9 mouse cellular contexts compared by ENCODE assay signal in genomic region chr15:24596242-24596641, GRCm38 (mm10).
DNase-seq lines count a peak whose midpoint lies in the region; ATAC-seq and TF ChIP-seq lines count a peak whose summit lies in the region.
"Had no signal": no experiment of that assay in that cellular context is flagged by ENCODE, and none has a peak within 500 bp of the region (broad histone marks: within the 10 kb centered on the region; RNA-seq: fewer than 3 reads in every experiment).

No protein-coding gene starts in this region.

- TF ChIP-seq CTCF in kidney, adult 2 months (conservative IDR thresholded peaks at IDR 0.05; ENCODE audit: insufficient read depth, insufficient read length, low read depth, low read length) = peak; percentile 65
- 0 out of 2 replicates have a peak, but pooled peaks have one; percentile 22 for TF ChIP-seq CTCF in liver, embryonic 14.5 days (IDR thresholded peaks at IDR 0.05; ENCODE audit: low read depth)

- no peak for TF ChIP-seq EP300 in liver, embryonic 14.5 days (IDR thresholded peaks at IDR 0.05; ENCODE audit: low read depth)

- H3K4me1 ChIP-seq in kidney, adult 2 months (ENCODE audit: control insufficient read depth, insufficient read depth, low read length) = no peaks in the 10 kb centered on the region
- H3K4me1 ChIP-seq in embryonic facial prominence, embryonic 11.5 days (ENCODE audit: control insufficient read depth, insufficient read depth, low read length) = no peaks in the 10 kb centered on the region
- no peaks in the 10 kb centered on the region for H3K4me1 ChIP-seq in liver, embryonic 14.5 days (replicated peaks; ENCODE audit: control insufficient read depth in 2 of 2, insufficient read depth in 2 of 2, low read length in 1 of 2)
- H3K4me1 ChIP-seq in heart, embryonic 12.5 days (replicated peaks) = no peaks in the 10 kb centered on the region
- H3K4me1 ChIP-seq: embryonic facial prominence, embryonic 13.5 days had no signal

- ATAC-seq in embryonic facial prominence, embryonic 11.5 days (replicated peaks; ENCODE audit: insufficient number of reproducible peaks, low FRiP score, low TSS enrichment, low read depth) = no peak
- ATAC-seq in liver, embryonic 14.5 days (ENCODE audit: insufficient read depth) = no peak
- ATAC-seq in heart, embryonic 12.5 days (ENCODE audit: insufficient number of reproducible peaks, low FRiP score) = no peak

- no peaks in the 10 kb centered on the region for H3K36me3 ChIP-seq in kidney, adult 2 months (ENCODE audit: control insufficient read depth, insufficient read depth, low read length)
- H3K36me3 ChIP-seq in embryonic facial prominence, embryonic 11.5 days (replicated peaks; ENCODE audit: control insufficient read depth, insufficient read depth, low read depth, low read length) = no peaks in the 10 kb centered on the region
- H3K36me3 ChIP-seq in liver, embryonic 14.5 days (replicated peaks; ENCODE audit: control insufficient read depth, insufficient read depth, low read depth) = no peaks in the 10 kb centered on the region
- no peaks in the 10 kb centered on the region for H3K36me3 ChIP-seq in heart, embryonic 12.5 days
- H3K36me3 ChIP-seq: embryonic facial prominence, embryonic 13.5 days had no signal

- TF ChIP-seq POLR2A in kidney, adult 2 months (IDR thresholded peaks at IDR 0.05; ENCODE audit: low read depth, low read length) = no peak

- no peaks in the 10 kb centered on the region for H3K27me3 ChIP-seq in kidney, adult 2 months (replicated peaks; ENCODE audit: control insufficient read depth, insufficient read depth, low read length)
- no peaks in the 10 kb centered on the region for H3K27me3 ChIP-seq in embryonic facial prominence, embryonic 11.5 days (ENCODE audit: control insufficient read depth, insufficient read depth, low read length)
- H3K27me3 ChIP-seq in liver, embryonic 14.5 days (ENCODE audit: control insufficient read depth, insufficient read depth, low read length) = no peaks in the 10 kb centered on the region
- no peaks in the 10 kb centered on the region for H3K27me3 ChIP-seq in heart, embryonic 12.5 days (replicated peaks)
- H3K27me3 ChIP-seq: embryonic facial prominence, embryonic 13.5 days had no signal

- DNase-seq in kidney, adult 2 months = peak; percentile 34
- DNase-seq in kidney, adult 11 months = no peak
- peak; percentile 16 for DNase-seq in WW6 (ENCODE audit: low read depth, low spot score)
- peak; percentile 61 for DNase-seq in embryonic facial prominence, embryonic 11.5 days (ENCODE audit: low spot score)
- DNase-seq in induced T-regulatory cell, adult 2 months (ENCODE audit: low read depth) = peak; percentile 1
- no peak for DNase-seq in liver, embryonic 14.5 days (ENCODE audit: low read depth in 3 of 3, low spot score in 3 of 3)
- DNase-seq in retina, postnatal 7 days (ENCODE audit: low read depth, low spot score) = peak; percentile 17

- 34% methylated on average over 4 of the region's 4 CpGs for WGBS in kidney, adult 2 months
- WGBS in embryonic facial prominence, embryonic 11.5 days = 46% methylated on average over 4 of the region's 4 CpGs
- WGBS in liver, embryonic 14.5 days (ENCODE audit: insufficient replicate concordance) = 31% methylated on average over 4 of the region's 4 CpGs
- WGBS in heart, embryonic 12.5 days = 44% methylated on average over 4 of the region's 4 CpGs

- no peak overlapping the region for H3K4me2 ChIP-seq in embryonic facial prominence, embryonic 11.5 days (ENCODE audit: low read depth, low read length)
- H3K4me2 ChIP-seq in liver, embryonic 14.5 days (ENCODE audit: low read depth) = no peak overlapping the region
- H3K4me2 ChIP-seq in heart, embryonic 12.5 days = no peak overlapping the region
- H3K4me2 ChIP-seq: embryonic facial prominence, embryonic 13.5 days had no signal

- H3K9me3 ChIP-seq in embryonic facial prominence, embryonic 11.5 days (replicated peaks; ENCODE audit: control insufficient read depth, low read length) = no peaks in the 10 kb centered on the region
- no peaks in the 10 kb centered on the region for H3K9me3 ChIP-seq in liver, embryonic 14.5 days (ENCODE audit: control insufficient read depth, low read length)
- no peaks in the 10 kb centered on the region for H3K9me3 ChIP-seq in heart, embryonic 12.5 days (replicated peaks)
- H3K9me3 ChIP-seq: embryonic facial prominence, embryonic 13.5 days had no signal

- no peak overlapping the region for H3K9ac ChIP-seq in embryonic facial prominence, embryonic 11.5 days (replicated peaks; ENCODE audit: low read length)
- no peak overlapping the region for H3K9ac ChIP-seq in liver, embryonic 14.5 days (replicated peaks)
- no peak overlapping the region for H3K9ac ChIP-seq in heart, embryonic 12.5 days
- H3K9ac ChIP-seq: embryonic facial prominence, embryonic 13.5 days had no signal

- H3K4me3 ChIP-seq in kidney, adult 2 months (ENCODE audit: insufficient read depth, low read depth, low read length) = no peak overlapping the region
- no peak overlapping the region for H3K4me3 ChIP-seq in embryonic facial prominence, embryonic 11.5 days (ENCODE audit: low read depth, low read length)
- H3K4me3 ChIP-seq in liver, embryonic 14.5 days (ENCODE audit: insufficient read depth in 1 of 2, low read depth in 2 of 2, low read length in 2 of 2) = no peak overlapping the region
- no peak overlapping the region for H3K4me3 ChIP-seq in heart, embryonic 12.5 days
- H3K4me3 ChIP-seq: embryonic facial prominence, embryonic 13.5 days had no signal

- no peak overlapping the region for H3K27ac ChIP-seq in kidney, adult 2 months (ENCODE audit: insufficient read depth, low read depth, low read length)
- H3K27ac ChIP-seq in embryonic facial prominence, embryonic 11.5 days (replicated peaks; ENCODE audit: low read depth, low read length) = no peak overlapping the region
- H3K27ac ChIP-seq in liver, embryonic 14.5 days = no peak overlapping the region
- H3K27ac ChIP-seq in heart, embryonic 12.5 days (ENCODE audit: poor library complexity, severe bottlenecking) = no peak overlapping the region
- H3K27ac ChIP-seq: embryonic facial prominence, embryonic 13.5 days had no signal

Comparison
In these comparisons a context has a peak if more than half of its experiments do, and no peak if none do; other contexts are left out.
1. DNase-seq: peak in kidney, adult 2 months (single experiment), WW6 (single experiment), embryonic facial prominence, embryonic 11.5 days (single experiment), induced T-regulatory cell, adult 2 months (single experiment) and retina, postnatal 7 days (single experiment); none in kidney, adult 11 months (single experiment) and liver, embryonic 14.5 days (0 of 3).